Mouse (Mus musculus) kidney, postnatal 0 days (tissue): ENCODE data around the gene Pcyt1b. TPM values are rescaled to one million over a fixed set of nuclear protein-coding genes. Genes with fewer than 3 reads are reported as not detected.

ENCODE experiments used
- ATAC-seq: fragments of 200-750 bp; cut with Nextera tagmentation; replicated peaks from 2 replicates; pipeline ENCODE4 v1.8.0; 2017; ENCODE audit warnings: low read depth, moderate number of reproducible peaks, moderate TSS enrichment, moderate library complexity; ENCODE audit not compliant: low FRiP score
- DNase-seq: peaks from one replicate; pipeline ENCODE4 v3.0.0-alpha.2; 2016; ENCODE audit warnings: low spot score
- H3K27ac ChIP-seq: fragments of 300-500 bp; sonication (generic); 2 replicates; pipeline ENCODE4 v1.5.1; 2014; ENCODE audit warnings: mild to moderate bottlenecking
- H3K27me3 ChIP-seq: fragments of 300-500 bp; sonication (generic); 2 replicates; pipeline ENCODE4 v1.6.1; 2014; ENCODE audit warnings: low read length, mixed read lengths; ENCODE audit not compliant: insufficient read depth
- H3K36me3 ChIP-seq: fragments of 300-500 bp; sonication (generic); 2 replicates; pipeline ENCODE4 v1.6.1; 2014; ENCODE audit warnings: low read length, mixed read lengths; ENCODE audit not compliant: insufficient read depth
- H3K4me1 ChIP-seq: fragments of 300-500 bp; sonication (generic); replicated peaks from 2 replicates; pipeline ENCODE4 v1.6.1; 2014; ENCODE audit warnings: antibody characterized with exemption, low read length, mixed read lengths; ENCODE audit not compliant: insufficient read depth
- H3K4me2 ChIP-seq: fragments of 300-500 bp; sonication (generic); 2 replicates; pipeline ENCODE4 v1.6.1; 2014; ENCODE audit warnings: mild to moderate bottlenecking, low read length, moderate library complexity, mixed read lengths
- H3K4me3 ChIP-seq: fragments of 300-500 bp; sonication (generic); replicated peaks from 2 replicates; pipeline ENCODE4 v1.5.1; 2014; ENCODE audit warnings: low read depth, low read length
- H3K9ac ChIP-seq: fragments of 300-500 bp; sonication (generic); 2 replicates; pipeline ENCODE4 v1.6.1; 2014; ENCODE audit warnings: low read depth, low read length
- H3K9me3 ChIP-seq: fragments of 300-500 bp; sonication (generic); replicated peaks from 2 replicates; pipeline ENCODE4 v1.6.1; 2016; ENCODE audit warnings: low read length, inconsistent platforms, mixed read lengths
- CTCF ChIP-seq: IDR thresholded peaks from 2 replicates; pipeline ENCODE4 v1.5.1; 2016; ENCODE audit warnings: antibody characterized with exemption, low read depth, mild to moderate bottlenecking, moderate library complexity
- WGBS: fragments of 180-500 bp; shearing (Covaris S2); extraction: QIAGEN DNeasy Blood & Tissue Kit; methylation state at CpG from one replicate; pipeline ENCODE4 v1.1.7; 2014; 5-methylcytosine and 5-hydroxymethylcytosine counted together
- polyA plus RNA-seq: library from polyadenylated mRNA; unstranded; fragments of >200 nt; fragmentation: Nextera tagmentation; extraction: Ambion mirVana; gene quantifications from 2 replicates; pipeline ENCODE4 v1.2.1, GENCODE M21; 2015

The Pcyt1b gene
- polyA plus RNA-seq, 1 experiment from 2014 or later = 0.29 TPM

GRCm38 (mm10) chrX:93676228-93676627 lies 21.6 kb downstream of the Pcyt1b start:
- ATAC-seq = no peak
- H3K9me3 ChIP-seq = no peaks in the 10 kb centered on the region
- TF ChIP-seq CTCF = no peak
- H3K4me3 ChIP-seq = no peak overlapping the region
- H3K27me3 ChIP-seq = peaks cover 3% of the 10 kb centered on the region; the same call in 1 of the 2 replicates
- no peak overlapping the region for H3K9ac ChIP-seq
- H3K27ac ChIP-seq = no peak overlapping the region
- no peaks in the 10 kb centered on the region for H3K36me3 ChIP-seq
- WGBS = 65% methylated on average over 2 of the region's 2 CpGs
- peak overlapping the region; percentile 57; the same call in 1 of the 2 replicates for H3K4me2 ChIP-seq
- DNase-seq = no peak
- no peaks in the 10 kb centered on the region for H3K4me1 ChIP-seq

GRCm38 (mm10) chrX:93689287-93689686 lies 34.6 kb downstream of the Pcyt1b start:
- 73% methylated on average over 6 of the region's 6 CpGs for WGBS

DNA sequence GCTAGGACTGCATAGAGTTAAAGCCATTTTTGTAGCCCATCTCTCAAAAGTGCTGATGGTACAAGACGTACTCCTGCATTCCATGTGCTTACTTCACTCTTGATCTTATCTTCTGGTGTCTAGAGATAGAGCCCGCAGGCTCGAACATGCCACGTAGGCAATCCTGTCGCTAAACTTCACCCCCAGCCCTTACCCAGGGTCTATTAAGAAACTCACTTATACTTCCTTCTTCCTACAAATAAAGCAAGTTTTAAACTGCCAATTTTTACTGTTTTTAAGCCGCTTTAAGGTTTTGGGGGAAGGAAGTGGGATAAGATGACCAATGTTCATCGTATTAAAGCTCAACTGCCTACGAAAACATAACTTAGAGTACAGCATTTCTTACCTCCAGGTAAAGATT lies 36.0 kb downstream of the Pcyt1b start:
- no peak for TF ChIP-seq CTCF
- Histone ChIP-seq H3K36me3 (no peaks in the 10 kb centered on the region), H3K4me2 (no peak overlapping the region), H3K4me3 (no peak overlapping the region), H3K27me3 (no peaks in the 10 kb centered on the region), H3K4me1 (no peaks in the 10 kb centered on the region), H3K9me3 (no peaks in the 10 kb centered on the region), H3K27ac (no peak overlapping the region), H3K9ac (no peak overlapping the region)
- 77% methylated on average over 8 of the region's 8 CpGs for WGBS
- DNase-seq (no peak), ATAC-seq (no peak)

More at GRCm38 (mm10) chrX:93689287-93689686, 34.6 kb downstream of the Pcyt1b start:
- Histone ChIP-seq H3K4me3 (no peak overlapping the region), H3K9me3 (no peaks in the 10 kb centered on the region), H3K27me3 (no peaks in the 10 kb centered on the region), H3K9ac (no peak overlapping the region), H3K27ac (no peak overlapping the region), H3K4me1 (no peaks in the 10 kb centered on the region), H3K4me2 (no peak overlapping the region), H3K36me3 (no peaks in the 10 kb centered on the region)
- TF ChIP-seq CTCF = no peak
- ATAC-seq (no peak), DNase-seq (no peak)

- Histone ChIP-seq H3K9ac (no peak overlapping the region), H3K9me3 (no peaks in the 10 kb centered on the region), H3K4me3 (no peak overlapping the region), H3K27ac (no peak overlapping the region), H3K4me2 (no peak overlapping the region), H3K27me3 (no peaks in the 10 kb centered on the region), H3K36me3 (no peaks in the 10 kb centered on the region), H3K4me1 (no peaks in the 10 kb centered on the region)
- 70% methylated on average over 1 of the region's 1 CpGs for WGBS
- ATAC-seq = no peak
- DNase-seq = no peak
- TF ChIP-seq CTCF = no peak
Measured at GRCm38 (mm10) chrX:93697596-93697995, 42.9 kb downstream of the Pcyt1b start.

DNA sequence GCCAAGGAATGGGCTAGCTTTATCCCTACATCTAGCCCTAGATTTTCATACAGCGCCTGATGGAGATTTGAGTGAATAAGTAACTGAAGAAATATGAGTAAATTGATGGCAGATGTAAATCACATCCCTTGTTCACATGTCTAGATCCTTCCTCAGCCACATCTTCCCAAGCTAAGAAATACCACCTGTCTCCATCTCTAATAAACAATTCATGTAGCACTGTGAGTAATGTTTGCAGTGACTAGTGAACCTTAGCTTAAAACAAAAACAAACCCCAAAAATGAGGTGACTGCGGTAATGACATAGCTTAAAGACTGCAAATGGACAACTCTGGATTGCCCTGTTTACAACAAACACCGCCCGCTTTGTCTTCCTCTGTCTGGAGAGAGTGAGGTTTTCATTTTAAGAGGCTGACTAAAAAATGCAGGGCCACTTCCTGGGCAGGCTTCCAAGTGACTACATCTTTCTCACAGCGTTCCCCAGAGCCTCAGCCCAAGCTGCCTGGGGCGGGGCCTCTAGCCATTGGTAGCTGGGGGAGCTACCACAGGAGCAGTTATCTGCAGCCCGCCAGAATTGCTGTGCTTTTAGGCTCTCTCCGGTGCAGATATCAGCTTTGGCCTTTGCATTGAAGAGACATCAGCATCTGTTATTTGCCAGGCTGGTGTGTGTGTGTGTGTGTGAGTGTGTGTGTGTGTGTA lies 46.0 kb downstream of the Pcyt1b start:
- ATAC-seq = no peak
- Histone ChIP-seq H3K9me3 (no peaks in the 10 kb centered on the region), H3K36me3 (no peaks in the 10 kb centered on the region), H3K4me1 (no peaks in the 10 kb centered on the region), H3K4me3 (no peak overlapping the region), H3K27ac (no peak overlapping the region), H3K9ac (no peak overlapping the region), H3K4me2 (no peak overlapping the region), H3K27me3 (no peaks in the 10 kb centered on the region)
- peak; percentile 53 for DNase-seq
- 37% methylated on average over 8 of the region's 8 CpGs for WGBS
- no peak for TF ChIP-seq CTCF

DNA sequence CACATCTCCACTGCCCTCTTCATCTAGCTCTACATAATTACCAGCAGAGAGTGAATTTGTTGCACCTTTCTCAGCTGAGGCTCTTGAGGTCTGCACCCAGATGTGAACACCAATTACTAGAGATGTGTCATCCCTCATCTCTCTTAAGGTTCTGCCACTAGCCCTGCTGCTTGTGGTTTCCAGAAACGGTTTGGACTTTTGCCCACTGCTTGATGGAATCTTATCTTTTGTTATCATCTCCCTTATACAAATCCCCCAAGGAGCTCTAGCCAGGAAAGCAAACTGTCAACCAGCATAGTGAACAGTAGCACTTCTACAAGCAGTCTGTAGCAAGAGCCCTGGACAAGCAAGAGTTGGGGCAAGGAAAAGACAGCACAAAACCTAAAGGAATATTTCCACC lies 57.9 kb downstream of the Pcyt1b start:
- no peaks in the 10 kb centered on the region for H3K27me3 ChIP-seq
- no peaks in the 10 kb centered on the region for H3K4me1 ChIP-seq
- no peak for TF ChIP-seq CTCF
- H3K9ac ChIP-seq = no peak overlapping the region
- no peak overlapping the region for H3K27ac ChIP-seq
- DNase-seq (no peak), ATAC-seq (no peak)
- no peak overlapping the region for H3K4me3 ChIP-seq
- no peaks in the 10 kb centered on the region for H3K36me3 ChIP-seq
- H3K4me2 ChIP-seq = no peak overlapping the region
- no peaks in the 10 kb centered on the region for H3K9me3 ChIP-seq
- 28% methylated on average over 1 of the region's 1 CpGs for WGBS

DNA sequence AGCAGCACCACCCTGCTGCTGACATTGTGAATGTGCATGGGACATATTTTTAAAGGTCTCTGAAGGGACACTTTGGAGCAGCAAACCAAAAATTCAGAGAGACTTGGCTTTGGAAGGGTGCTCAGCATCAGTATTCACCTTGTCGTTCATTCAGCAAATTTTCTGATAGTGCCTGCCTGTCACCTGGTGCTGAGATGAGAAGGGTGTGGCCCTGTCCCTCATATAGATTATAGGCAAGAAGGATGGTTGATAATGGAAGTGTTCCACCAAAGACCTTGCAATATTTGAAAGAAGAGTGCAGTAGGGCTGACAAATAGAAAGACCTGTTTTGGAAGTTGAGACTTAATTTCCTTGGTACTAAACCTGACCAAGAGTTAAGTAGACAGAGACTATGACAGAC lies 74.9 kb downstream of the Pcyt1b start:
- no peak for ATAC-seq
- no peak for DNase-seq
- TF ChIP-seq CTCF = no peak
- Histone ChIP-seq H3K4me3 (no peak overlapping the region), H3K9ac (no peak overlapping the region), H3K4me2 (no peak overlapping the region), H3K4me1 (no peaks in the 10 kb centered on the region), H3K9me3 (no peaks in the 10 kb centered on the region), H3K27ac (no peak overlapping the region), H3K27me3 (no peaks in the 10 kb centered on the region), H3K36me3 (no peaks in the 10 kb centered on the region)
- 88% methylated on average over 1 of the region's 1 CpGs for WGBS
